Mouse (Mus musculus) cortical plate, adult 2 months (tissue): ENCODE data around the gene Rplp2.

Source experiments
- CTCF ChIP-seq: fragments of 200-500 bp; IDR thresholded peaks from 2 replicates; pipeline ENCODE4 v1.5.1; 2011; ENCODE audit warnings: mild to moderate bottlenecking, control low read depth, low read length; ENCODE audit not compliant: insufficient read depth; ENCODE audit errors: extremely low read depth
- POLR2A ChIP-seq: fragments of 200-500 bp; IDR thresholded peaks from 2 replicates; pipeline ENCODE4 v1.6.1; 2011; ENCODE audit warnings: mild to moderate bottlenecking, low read length, control low read depth; ENCODE audit not compliant: insufficient read depth; ENCODE audit errors: extremely low read depth

DNA sequence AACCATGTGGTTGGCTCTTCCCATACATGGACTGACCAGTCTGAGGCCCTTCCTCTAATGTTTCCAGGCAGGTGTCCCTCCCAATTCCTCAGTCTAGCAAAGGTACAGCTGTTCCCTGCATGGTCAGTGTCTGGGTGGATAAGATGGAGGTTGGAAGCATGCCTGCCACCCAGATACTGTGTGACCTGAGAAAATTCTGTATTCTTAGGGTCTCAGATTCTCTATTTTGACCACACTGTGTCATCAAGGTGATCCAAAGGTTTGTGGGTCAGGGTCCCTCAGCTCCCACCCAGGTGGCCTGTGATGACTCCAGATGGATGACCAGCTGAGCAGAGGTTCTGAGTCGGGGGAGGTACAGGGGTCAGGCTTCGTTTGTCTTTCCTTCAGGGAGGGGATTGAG, 38.0 kb downstream of the Rplp2 start:
- no peak for TF ChIP-seq CTCF
- no peak for TF ChIP-seq POLR2A
